Mouse (Mus musculus) kidney, postnatal 25 days (tissue): ENCODE data around the gene Syn1.

Experiments
- DNase-seq, 2 experiments: peaks; one replicate each; pipeline ENCODE4 v3.0.0; 2021; ENCODE audit warnings: mixed read lengths in 2 of 2

The Syn1 gene

GRCm38 (mm10) chrX:20920844-20921364, at the start of gene Syn1:
Gene Syn1 (minus strand): TSS chrX:20921004.
- DNase-seq = peak; percentile 72 to 88

DNA sequence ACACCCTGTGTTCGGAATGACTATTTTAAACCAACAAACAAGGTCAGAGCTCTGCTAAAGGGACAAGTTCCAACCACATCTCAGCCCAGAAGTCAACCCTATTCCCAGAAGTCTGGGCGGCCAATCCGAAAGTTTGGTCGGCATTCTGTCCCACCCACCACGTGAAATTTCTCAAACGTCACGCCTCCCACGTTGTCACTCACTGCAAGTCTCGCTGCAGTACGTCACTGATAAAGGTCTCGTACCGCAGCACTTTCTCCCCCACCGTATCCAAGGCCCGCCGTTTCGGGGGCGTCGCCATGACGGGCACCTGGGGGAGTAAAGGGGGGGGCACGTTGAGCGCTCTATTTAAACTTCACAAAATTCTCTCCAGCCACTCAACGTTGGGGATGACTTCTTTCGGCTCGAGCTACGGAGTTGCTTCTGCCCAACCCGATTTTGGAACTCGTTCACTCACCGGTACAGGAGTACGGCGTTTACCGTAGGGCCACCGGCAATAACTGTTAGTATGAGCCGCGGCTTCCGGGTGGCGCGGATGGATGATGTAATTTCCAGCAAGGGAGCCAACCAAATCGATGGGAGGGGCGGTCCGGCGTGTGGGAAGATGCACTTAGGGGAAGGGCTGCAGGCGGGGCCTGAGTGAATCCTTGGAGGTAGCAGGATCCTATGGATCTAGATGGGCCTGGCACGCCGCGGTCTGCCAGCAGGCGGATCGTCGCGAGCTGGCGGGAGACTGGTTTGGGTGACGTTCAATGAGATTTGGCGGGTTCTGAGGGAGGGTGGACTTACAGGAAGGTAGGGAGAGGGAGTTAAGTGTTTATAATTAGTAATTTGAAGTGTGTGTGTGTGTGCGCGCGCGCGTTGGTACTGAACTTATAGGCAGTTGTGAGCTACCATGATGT, 40.9 kb upstream of the Syn1 start, which contains the start of gene Uxt:
Gene Uxt, minus strand, starts transcription at position 541 of the 902 bp plus-strand sequence.
- DNase-seq = peak; percentile 90 to 93

GRCm38 (mm10) chrX:20950191-20950880, 29.5 kb upstream of the Syn1 start, which contains the start of gene Elk1:
Gene Elk1 (minus strand): TSS chrX:20950608.
- DNase-seq = peak; percentile 83 to 94

DNA sequence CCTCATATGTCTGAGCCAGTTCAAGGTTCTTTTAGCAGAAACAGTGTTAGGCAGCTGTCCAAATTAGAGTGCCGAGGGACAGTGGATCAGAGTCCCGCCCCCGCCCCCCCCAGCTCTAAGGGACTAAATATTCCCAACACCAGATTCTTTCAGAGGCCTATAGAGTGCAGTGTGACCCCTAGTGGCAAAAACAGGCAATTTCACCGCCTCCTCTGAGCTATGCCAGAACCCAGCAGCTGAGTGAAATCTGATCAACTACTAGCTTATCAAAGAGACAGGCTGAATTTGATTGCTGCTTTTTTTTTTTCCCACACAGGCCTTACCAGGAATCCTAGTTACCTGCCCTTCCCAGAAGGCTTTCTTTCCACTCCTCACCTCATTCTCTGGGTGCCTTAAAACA, 25.3 kb upstream of the Syn1 start:
- DNase-seq = peak; percentile 52 to 64

DNA sequence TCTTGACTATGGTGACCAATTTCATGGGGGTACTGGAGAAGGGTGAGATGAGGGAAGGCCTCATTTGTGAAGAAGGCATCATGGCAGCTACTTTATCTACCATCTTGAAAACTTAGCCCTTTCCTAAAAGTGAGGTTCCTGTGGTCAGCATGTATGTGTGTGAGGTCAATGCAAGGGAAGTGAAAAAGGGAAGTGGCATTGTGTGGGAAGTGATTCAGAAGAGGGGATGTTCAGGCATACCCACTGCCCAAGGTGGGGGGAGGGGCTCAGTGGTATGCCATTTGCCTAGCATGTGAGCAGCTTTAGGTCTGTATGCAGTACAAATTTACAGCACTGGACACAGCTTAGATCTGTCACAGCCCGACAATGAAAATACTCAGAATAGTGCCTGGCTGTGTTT, 11.2 kb upstream of the Syn1 start:
- no peak for DNase-seq

- DNase-seq = no peak
These were observed 10.6 kb upstream of the Syn1 start, which contains the start of gene Cfp for GRCm38 (mm10) chrX:20931364-20931763. Gene Cfp (minus strand): TSS chrX:20931555.

GRCm38 (mm10) chrX:20929859-20930258, 9.1 kb upstream of the Syn1 start:
- no peak for DNase-seq

DNA sequence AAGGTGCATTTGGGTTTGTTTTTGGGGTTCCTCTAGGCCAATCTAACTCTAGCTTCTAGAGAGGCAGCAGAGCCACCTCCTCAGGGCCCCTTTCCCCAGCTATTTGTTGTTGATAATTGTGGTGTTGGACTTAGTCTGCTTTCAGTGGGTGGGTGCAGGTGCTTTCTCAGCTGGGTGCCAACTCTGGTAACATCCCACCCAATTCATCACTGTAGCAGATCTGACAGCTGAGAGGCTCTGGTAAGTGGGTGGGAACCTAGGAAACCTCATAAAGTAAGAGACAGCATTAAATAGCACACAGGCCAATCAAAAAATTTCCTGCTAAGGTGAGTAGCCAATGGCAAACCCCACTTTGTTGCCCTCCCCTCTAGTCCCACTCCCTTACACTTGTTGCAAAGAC, 4.2 kb upstream of the Syn1 start:
- no peak for DNase-seq

DNA sequence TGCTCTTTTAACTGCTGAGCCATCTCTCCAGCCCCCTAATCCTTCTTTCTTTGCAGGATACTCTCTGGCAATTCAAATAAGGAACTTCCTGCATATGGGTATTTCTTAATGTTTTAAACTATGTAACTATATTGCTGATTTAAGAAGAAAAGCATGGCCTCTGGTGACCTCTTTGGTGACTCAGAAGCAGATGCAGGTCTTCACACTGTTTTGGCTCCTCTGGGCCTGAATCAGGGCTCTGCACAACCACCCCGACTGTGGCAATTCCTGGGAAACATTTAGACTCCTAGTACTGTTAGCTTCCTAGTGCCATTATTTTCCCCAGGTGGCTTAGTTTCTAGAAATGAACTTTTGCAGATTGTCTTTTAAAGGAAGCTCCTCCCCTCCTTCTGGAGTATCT, 2.7 kb upstream of the Syn1 start:
- no peak for DNase-seq

DNA sequence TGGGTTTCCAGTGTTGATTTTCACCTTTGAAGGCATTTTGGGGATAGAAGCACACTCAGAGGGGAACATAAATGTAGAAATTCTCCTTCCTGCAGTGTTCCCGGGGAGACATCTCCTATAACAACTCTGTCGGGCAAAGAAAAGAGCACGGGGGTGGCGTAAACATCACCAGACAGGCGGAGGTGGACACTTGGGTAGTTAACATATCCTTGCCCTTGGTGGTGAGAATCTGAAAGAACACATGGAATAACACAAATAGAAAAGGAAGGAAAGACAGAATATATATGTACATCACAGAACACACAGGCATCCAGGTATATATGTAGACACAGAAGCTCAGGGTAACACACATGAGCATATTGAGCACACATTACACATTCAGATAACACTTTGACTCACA, 562 bp upstream of the Syn1 start:
- no peak for DNase-seq

GRCm38 (mm10) chrX:20920249-20920843, 458 bp downstream of the Syn1 start:
- no peak for DNase-seq

- no peak for DNase-seq
These were observed 5.7 kb downstream of the Syn1 start for GRCm38 (mm10) chrX:20915075-20915474.

GRCm38 (mm10) chrX:20913726-20914125, 7.1 kb downstream of the Syn1 start:
- no peak for DNase-seq

- DNase-seq = no peak
These were observed 10.7 kb downstream of the Syn1 start for GRCm38 (mm10) chrX:20910074-20910473.

DNA sequence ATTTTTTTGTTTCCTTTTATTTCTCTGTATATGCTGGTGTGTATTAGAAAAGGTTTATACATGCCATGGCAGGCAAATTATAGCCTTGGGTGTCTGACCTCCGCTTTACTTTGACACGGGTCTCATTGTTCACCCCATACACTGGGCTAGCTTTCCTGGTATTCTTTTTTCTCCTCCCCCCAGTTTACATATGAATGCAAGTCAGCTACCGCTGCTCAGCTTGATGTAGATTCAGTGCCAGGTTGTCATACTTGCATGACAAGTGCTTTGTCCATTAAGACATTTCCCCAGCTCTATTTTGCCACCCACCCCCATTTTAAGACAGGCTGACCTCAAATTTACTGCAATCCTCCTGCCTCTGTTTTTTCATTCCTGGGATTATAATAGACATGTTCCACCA, 45.6 kb downstream of the Syn1 start:
- DNase-seq = no peak

DNA sequence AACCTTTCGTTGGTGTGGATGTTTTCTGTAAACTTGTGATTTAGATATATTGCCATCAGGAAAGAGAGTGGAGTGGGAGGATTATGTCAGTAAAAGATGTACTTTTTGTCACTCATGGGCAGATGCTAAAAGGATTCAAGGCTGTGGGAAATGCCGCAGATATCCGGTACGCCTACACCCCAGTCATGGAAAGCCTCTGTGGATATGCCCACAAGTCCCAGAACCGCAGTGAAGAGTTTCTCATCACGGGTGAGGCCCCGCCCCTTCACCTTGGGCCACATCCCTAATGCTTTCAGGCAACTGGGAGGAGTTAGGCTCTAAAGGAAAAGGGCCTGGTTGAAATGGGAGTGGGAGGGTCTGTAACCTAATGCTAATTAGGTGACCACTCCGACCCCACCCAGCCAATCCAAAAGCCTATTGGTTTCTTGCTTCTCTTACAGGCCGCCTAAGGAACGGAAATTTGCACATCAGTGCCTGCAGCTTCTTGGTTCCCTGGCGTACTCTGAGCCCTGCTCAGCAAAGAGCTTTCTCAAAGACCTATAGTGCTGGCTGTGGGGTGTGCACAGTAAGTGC, 47.8 kb downstream of the Syn1 start:
- no peak for DNase-seq

GRCm38 (mm10) chrX:20869962-20870513, 50.8 kb downstream of the Syn1 start, which contains the start of gene Timp1:
Gene Timp1 (plus strand): TSS chrX:20870166.
- DNase-seq = peak; percentile 9 to 46

GRCm38 (mm10) chrX:20869203-20869602, 51.6 kb downstream of the Syn1 start:
- no peak for DNase-seq

DNA sequence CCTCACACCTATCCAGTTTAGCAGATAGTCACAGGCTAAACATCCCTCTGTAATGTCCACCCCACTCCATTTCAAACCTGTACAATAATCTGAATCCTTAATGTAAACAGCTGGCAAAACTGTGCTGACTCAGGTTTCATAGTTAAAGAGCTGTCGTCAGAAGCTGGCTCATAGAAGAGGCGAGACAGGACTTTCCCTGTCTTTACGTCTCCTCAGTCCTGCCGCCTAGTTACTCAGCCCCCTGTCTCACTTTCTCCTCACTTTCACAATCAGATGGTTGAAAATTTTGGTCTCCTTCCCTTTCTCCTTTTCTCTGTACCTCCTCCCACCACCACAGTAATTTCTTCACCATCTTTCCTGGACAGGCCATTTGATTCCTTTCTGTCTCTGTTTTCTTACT, 52.7 kb downstream of the Syn1 start:
- DNase-seq = no peak

- no peak for DNase-seq
These were observed 57.4 kb downstream of the Syn1 start for GRCm38 (mm10) chrX:20863161-20864101.
